27 mouse cellular contexts compared by ENCODE assay signal in genomic region chr14:57690681-57691080, GRCm38 (mm10). TPM values are rescaled to one million over a fixed set of nuclear protein-coding genes. Genes with fewer than 3 reads are reported as not detected.
"Had no signal": no experiment of that assay in that cellular context is flagged by ENCODE, and none has a peak within 500 bp of the region (broad histone marks: within the 10 kb centered on the region; RNA-seq: fewer than 3 reads in every experiment).

No protein-coding gene starts in this region.

- H3K9me3 ChIP-seq: kidney, embryonic 15.5 days; limb, embryonic 12.5 days; limb, embryonic 15.5 days; lung, embryonic 15.5 days had no signal

- DNase-seq: kidney, adult 11 months; kidney, adult 8-10 months; kidney, postnatal 10 days; layer of hippocampus, postnatal 36 days; left cerebral cortex, postnatal 4 days; liver, embryonic 13.5 days; lung, adult 18-20 months; lung, postnatal 10 days; lung, postnatal 36 days; midbrain, embryonic 14.5 days; right cerebral cortex, postnatal 4 days; thymus, adult 18-20 months; thymus, postnatal 36 days had no signal

- H3K4me3 ChIP-seq: kidney, embryonic 15.5 days; left cerebral cortex, adult 2 months; limb, embryonic 12.5 days; limb, embryonic 15.5 days; liver, embryonic 13.5 days; lung, embryonic 15.5 days had no signal

- H3K4me1 ChIP-seq: limb, embryonic 12.5 days; limb, embryonic 15.5 days; lung, embryonic 15.5 days had no signal

- H3K27ac ChIP-seq: kidney, embryonic 15.5 days; left cerebral cortex, adult 2 months; limb, embryonic 12.5 days; limb, embryonic 15.5 days; lung, embryonic 15.5 days; stomach, postnatal 0 days had no signal

- H3K4me2 ChIP-seq: kidney, embryonic 15.5 days; limb, embryonic 12.5 days; limb, embryonic 15.5 days; liver, embryonic 13.5 days; lung, embryonic 15.5 days; midbrain, embryonic 11.5 days had no signal

- H3K27me3 ChIP-seq: kidney, embryonic 15.5 days; limb, embryonic 12.5 days; limb, embryonic 15.5 days; liver, embryonic 13.5 days; lung, embryonic 15.5 days had no signal

- H3K9ac ChIP-seq: kidney, embryonic 15.5 days; limb, embryonic 12.5 days; limb, embryonic 15.5 days; liver, embryonic 13.5 days; lung, embryonic 15.5 days had no signal

RNA-seq across cellular contexts. Expression of gene Gm49361, which starts 55.2 kb away (rescaled TPM):
- total RNA-seq: layer of hippocampus, postnatal 10 days; megakaryocyte-erythroid progenitor cell, adult 5-6 weeks; midbrain, postnatal 0 days had no signal
- polyA plus RNA-seq: kidney, embryonic 15.5 days; limb, embryonic 12.5 days; limb, embryonic 15.5 days; liver, embryonic 13.5 days; lung, embryonic 15.5 days; midbrain, embryonic 11.5 days; midbrain, embryonic 14.5 days; midbrain, postnatal 0 days; neural tube, embryonic 11.5 days; neural tube, embryonic 14.5 days; stomach, embryonic 14.5 days; stomach, postnatal 0 days; urinary bladder, adult 2 months had no signal
